Mouse (Mus musculus) right cerebral cortex, postnatal 10 days (tissue): ENCODE results near the gene Rps26.
A peak's percentile ranks its signal among the peaks of the same experiment; 100 is the strongest.

Experiments
- DNase-seq, 2 experiments: peaks; one replicate each; pipeline ENCODE4 v3.0.0; 2021; ENCODE audit warnings: low spot score in 2 of 2

Rps26 gene

DNA sequence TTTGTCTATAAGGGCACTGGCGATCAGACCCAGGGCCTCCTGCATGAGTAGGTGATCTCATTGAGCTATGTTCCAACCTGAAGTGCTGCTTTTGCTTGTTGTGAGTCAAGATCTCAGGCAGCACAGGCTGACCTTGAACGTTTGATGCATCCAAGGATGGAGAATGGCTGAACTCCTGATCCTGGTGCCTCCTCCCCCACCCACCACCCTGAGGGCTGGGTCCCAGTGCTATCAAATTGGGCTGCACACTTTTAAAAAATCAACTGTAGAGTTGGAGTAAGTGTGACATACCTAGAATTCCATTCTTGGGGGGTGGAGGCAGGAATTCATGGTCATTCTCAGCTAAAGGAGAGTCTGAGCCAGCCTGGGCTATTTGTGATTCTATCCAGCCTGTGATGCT, 20.1 kb downstream of the Rps26 start:
- no peak for DNase-seq

DNA sequence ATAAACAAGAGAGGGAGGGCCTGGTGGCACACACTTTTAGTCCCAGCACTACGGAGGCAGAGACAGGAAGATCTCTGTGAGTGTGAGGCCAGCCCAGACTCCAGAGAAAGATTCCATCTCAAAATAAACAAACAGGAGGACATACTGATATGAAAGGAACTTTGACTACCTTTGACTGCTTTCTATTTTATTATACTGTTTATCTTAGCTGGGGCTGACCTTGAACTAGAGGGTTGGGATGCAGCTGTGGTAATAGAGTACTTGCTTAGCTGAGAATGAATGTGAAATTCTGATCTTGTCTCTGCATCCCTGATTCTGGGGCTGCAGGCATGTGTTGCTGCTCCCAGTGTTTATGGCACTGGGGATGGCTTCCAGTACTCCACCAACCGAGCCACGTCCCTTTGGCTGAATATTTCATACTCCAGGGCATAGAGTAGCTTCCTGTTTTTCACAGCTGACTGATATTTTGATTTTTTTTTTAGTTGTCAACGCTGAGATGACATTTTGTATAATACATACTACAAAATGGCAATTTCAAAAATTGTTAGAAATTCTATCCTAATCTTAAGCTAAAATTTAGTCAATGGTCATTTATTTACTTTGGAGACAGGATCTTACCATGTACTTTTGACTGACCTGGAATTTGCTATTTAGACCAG, 23.9 kb downstream of the Rps26 start:
- DNase-seq = no peak

DNA sequence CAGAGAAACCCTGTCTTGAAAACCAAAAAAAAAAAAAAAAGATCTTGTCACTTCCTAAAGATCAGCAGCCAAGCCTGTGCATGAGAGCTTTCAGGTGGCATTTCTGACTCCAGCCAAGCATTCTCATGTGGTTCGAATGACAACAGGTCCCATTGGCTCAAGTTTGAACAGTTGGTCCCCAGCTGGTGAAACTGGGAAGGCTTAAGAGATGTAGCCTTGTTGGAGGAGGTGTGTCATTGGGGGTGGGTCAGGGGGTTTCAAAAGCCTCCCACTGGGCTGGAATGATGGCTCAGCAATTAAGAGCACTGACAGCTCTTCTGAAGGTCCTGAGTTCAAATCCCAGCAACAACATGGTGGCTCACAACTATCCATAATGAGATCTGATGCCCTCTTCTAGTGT, 25.0 kb downstream of the Rps26 start:
- no peak for DNase-seq

DNA sequence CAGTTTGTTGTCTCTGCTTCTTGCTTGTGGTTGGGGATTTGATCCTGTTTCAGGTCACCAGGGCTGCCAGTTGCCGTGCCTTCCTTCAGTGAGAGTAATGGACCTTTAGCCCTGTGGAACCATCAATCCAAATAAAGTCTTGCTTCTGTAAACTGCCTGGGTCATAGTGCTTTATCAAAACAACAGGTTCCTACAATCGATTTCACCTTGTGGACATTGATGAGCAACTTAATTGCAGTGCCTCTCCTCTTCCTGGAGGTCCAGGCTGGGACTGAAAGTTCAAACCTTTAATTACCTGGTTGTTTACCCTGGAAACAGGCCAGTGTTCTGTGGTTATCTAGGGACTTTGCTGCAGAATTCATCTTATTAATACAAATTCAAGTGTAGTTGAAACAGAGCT, 28.1 kb downstream of the Rps26 start:
- DNase-seq = no peak

DNA sequence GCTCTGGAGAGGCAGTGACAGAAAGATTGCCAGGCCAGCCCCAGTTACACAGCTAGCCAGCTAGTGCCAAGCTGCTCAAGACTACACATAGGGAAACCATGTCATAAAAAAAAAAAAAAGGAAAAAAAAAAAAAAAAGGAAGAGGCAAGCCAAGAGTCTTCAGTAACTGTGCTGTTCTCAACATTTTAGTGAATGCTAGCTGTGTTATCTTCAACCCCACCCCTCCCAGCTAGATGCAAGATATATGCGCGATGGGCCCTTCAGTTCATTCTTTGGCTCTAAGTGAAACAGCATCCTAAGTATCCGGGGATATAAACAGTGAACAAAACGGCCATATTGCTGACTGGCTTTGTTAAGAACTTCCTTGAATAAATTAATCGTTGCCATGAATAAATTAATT, 33.8 kb downstream of the Rps26 start:
- DNase-seq = no peak

DNA sequence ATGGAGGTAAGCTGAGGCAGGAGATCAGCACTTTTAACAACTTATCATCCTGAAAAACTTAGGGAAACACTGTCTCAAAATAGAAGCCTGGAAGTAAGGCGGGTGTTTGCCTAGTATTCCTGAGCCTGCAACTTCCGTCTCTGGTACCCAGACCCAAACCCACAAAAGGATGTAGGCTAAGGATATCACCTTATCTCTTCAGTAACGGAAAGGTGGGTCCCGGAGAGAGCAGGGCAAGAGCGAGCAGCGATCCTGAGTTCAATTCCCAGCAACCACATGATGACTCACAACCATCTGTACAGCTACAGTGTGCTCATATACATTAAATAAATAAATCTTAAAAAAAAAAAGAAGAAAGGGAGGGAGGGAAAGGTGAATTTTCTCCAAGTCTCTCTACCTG, 35.1 kb downstream of the Rps26 start:
- DNase-seq = no peak

DNA sequence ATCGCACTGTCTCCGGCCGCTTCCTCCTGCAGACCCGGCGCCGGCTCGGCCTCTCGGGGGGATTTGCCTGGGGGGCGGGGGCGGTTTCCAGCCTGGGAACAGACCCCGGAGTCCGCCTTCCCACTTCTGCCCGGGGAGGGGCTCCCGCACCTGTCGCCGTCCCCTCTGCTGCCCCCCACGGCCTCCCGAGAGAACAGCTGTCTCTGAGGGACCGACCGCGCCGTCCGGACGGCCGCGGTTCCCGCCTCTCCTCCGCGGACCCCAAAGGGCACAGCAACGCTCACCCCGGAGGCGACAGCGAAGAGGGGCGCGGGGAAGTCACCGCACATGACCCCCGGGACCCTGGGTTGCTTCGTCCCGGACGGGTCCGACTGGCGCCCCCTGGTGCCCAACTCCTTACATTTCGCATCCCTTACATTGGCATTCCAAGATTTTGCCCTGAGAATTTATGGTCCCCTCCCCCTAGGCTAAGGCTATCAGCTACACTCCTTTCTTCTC, 36.3 kb downstream of the Rps26 start:
- peak in 1 of 2 experiments; percentile 59 for DNase-seq

DNA sequence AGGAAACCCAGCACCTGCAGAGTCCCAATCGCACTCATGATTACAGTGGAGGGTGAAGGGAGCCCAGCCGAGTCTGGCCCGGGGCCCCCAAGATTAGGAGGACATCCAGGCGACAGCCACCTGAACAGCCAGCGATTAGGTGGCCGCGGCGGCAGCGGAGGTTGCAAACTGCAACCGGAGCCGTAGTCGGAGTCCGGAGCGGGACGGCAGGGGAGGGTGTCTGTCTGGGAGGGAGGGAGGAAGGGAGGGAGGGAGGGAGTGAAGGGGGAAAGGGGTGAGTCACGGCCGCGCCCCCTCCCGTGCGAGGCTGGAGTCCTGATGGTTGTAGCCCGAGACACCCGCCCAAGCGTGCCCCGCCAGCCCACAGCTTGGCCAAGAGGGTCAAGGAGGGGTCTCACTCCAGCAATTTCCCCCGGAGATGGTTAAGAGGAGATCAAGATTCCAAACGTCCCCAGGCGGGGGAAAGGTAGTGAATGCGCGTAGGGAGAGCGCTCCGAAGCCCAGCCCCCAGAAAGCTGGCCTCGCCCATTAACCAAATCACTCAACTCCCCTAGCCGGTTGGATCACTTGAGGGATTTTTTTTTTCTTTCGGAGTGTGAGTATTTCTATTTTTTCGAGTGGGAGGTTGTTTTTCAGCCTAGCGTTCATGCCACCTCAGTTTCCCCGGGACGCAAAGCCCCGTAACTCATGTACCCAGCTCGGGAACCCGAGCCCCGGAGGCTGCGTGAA, 36.9 kb downstream of the Rps26 start, which contains the start of gene Erbb3:
Gene Erbb3, minus strand, starts transcription at position 189 of the 729 bp plus-strand sequence.
- peak in 1 of 2 experiments; percentile 31 for DNase-seq

DNA sequence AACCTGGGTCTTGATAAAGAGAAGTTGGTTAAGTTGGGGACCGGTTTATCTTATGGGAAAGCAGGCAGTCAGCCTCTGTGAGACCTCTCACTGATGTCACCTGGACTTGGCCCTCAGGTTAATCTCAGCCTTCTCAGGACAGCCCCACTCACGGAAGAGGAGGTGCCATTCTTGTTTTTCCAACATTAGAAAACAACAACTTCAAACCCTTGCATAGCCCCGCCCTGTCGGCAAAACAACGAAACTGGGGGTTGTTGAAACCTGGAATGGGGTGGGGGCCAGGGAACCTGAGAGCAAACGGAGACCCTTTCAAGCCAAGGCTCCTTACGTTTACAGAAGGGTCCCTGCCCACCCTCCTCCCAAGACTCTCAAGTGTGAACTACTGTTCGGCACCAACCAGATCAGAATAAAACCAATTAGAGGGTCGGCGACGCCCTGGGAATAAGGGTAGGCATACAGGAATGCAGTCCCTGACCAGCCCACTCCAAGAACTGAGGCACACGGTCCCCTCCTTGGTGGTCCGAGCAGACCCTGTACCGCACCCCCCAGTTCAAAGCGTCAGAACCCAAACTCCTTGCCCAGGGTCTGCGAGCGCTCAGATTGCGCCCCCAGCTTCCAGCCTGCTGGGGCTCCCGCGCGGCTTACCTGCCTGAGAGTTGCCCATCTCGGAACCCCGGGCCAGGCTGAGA, 37.6 kb downstream of the Rps26 start:
- DNase-seq = no peak

DNA sequence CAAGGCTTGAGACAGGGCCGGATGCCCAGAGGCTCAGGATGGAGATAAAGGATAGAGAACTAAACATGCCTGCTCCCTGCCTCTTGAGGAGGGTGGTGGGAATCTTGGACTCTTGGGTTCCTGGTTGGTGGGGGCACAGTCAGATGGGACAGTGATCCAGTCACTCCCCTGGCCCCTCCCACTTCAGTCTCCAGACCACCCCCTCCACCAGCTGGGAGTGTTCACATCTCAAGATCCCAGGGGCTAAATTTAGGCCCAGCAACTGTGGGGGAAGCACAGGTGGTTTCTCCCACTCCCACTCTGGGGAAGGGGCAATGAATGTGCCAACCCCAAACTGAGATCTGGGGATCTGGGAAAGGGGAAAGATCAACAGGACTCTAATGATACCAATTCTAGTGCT, 38.4 kb downstream of the Rps26 start:
- DNase-seq = no peak

DNA sequence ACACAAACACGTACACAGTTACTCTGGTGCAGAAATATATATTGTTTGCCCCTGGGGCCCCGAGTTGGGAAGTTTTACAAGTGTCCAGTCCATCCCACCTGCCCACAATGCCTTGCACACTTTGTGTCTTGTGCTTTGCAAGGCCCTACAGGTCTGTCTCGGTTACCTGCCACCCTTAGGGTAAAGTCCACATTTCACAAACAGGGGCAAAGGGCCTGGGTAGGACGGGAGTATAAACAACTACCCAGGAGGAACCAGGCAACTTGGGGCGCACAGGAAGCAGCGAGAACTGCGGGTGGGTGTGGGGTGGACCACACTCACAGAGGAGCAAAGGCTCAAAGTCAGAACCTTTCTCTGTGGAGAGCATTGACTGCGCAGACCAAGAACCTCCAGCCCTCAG, 38.9 kb downstream of the Rps26 start:
- no peak for DNase-seq

DNA sequence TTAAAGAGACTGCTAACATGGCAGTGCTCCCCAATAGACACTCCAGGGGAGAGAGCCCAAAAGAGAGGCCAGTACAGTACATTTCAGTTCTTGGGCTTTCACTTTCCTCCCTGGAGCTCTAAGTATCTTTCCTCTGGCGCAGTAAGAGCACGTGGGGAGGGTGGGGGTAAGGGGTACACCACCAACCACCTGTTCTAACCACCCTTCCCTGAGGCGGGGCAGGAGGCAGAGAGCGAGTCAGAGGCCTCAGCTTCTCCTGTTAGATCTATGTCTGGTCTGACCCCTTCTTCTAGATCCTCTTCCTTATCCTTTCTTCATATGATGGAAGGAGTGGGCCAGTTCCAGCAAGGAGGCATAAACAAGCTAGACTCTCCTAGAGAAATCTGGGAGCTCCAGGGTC, 39.4 kb downstream of the Rps26 start:
- no peak for DNase-seq

DNA sequence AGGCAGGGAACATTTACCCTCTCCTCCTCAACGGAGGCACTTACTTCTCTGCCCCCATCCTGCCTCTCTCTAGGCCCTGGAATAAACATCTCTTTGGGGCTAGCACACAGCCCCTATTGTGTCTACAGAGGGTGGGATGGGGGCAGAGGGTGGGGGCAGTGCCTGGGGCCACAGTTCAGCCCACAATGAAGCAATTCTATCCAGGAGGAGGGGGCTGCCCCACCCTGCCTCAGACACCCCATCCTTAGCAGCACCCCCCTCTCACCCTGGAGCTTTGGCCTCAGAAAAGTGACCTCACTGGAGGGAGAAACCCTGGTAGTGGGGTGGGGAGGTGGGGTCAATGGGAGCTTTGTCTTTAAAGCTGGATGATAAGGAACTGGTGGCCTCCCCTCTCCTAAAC, 40.0 kb downstream of the Rps26 start:
- no peak for DNase-seq

DNA sequence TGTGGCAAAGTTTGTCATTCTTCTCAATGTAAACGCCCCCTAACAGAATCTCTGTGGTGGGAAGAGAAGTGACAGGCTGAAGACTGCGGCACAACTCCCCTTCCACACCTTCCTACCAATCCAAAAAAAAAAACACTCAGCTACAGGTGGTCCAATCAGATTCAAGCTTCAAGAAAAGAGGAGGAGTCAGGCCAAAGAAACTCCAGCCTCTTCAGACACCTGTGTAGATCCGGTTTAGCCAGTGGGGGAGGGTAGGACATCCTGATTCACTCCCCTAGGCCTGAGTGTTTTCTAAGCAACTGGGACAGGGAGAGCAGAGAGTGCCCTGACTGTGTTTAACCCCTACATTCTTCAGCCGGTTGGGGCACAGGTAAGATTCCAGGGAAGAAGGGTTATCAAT, 42.2 kb downstream of the Rps26 start:
- DNase-seq = no peak

DNA sequence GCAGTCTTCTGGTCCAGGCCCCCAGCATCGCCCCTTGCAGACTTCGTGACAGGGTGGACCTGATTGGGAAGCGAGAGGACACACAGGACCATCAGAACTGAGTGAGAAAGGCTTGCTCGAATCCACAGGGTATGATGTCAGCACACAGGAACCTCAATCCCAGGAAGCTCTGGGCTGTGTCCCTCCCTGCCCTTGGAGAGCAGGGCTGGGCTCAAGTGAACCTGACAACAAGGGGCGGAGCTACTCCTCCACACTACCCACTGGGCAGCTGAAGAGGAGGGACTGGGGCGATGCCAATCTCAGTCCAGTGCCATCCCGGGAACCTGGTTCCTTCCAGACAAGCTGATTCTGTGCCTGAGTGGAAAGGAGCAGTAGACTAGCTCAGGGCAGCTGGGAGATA, 42.9 kb downstream of the Rps26 start:
- no peak for DNase-seq

DNA sequence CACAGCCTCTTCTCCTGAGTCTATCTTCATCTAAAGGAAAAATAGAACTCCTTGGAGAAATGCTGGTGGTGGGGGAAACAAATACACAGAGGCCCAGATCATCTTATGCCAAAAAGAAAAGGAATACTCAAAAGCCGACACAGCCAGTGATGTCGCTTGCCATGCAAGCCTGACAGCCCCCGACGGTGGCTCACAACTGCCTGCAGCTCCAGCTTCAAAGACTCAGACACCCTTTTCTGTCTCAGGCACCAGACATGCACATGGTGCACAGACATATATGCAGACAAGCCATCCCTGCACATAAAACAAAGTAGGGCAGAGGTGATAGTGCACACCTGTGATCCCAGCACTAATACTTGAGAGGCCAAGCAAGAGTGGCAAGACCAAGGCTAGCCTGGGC, 46.8 kb downstream of the Rps26 start:
- DNase-seq = no peak

DNA sequence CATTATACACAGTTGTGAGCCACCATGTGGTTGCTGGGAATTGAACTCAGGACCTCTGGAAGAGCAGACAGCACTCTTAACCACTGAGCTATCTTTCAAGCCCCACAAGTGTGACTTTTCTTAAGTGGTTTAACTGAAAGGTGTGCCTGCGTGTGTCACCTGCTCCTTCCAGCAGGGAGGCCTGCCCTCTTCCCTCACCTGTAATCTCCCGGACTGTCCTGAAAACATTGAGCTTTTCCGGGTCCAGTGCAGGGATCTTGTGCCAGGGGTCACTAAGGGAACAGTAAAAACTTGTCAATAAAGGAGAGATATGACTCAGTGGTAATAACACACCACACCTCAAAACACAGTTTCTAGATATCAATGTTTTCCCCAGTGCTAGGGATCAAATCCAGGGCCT, 47.2 kb downstream of the Rps26 start:
- DNase-seq = no peak

DNA sequence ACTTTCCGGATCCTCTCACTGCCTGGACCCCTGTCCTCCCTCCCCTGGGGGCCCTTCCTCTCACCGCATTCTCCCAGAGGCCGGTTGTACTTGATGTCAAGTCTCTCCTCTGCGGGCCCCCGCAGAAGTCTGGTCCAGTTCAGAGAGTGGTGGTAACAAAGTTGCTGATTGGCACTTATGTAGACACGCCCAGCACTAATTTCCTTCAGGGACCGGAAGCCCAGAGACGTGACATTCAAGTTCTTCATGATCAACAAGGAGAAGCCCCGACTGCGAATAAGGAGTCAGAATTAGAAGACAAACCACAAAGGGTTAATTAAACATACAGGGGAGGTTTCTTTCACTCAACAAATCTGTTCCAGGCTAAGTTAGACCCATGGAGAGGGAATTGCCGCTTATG, 48.2 kb downstream of the Rps26 start:
- DNase-seq = no peak

DNA sequence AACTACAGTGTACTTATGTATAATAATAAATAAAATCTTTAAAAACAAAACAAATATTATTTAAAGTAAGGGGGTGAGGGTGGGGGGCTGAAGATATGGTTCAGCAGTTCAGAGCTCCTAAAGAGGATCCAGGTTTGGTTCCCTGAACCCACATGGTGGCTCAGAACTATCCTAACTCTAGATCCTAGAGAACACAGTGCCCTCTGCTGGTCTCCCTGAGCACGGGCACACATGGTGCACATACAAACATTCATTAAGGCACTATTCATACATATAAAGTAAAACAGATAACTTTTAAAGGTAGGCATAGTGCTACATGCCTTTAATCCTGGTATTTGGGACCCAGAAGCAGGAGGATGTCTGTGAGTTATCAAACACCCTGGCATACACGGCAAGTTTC, 51.5 kb downstream of the Rps26 start:
- no peak for DNase-seq
